Mouse (Mus musculus) embryo, embryonic 10 days (tissue): ENCODE measurements around the gene Tnrc6b.

ENCODE experiments used
- DNase-seq: peaks from one replicate; pipeline ENCODE4 v3.0.0-alpha.2; 2015; ENCODE audit warnings: low spot score

The Tnrc6b gene

GRCm38 (mm10) chr15:80974311-80974710 lies 263.2 kb downstream of the Tnrc6b start:
- no peak for DNase-seq

GRCm38 (mm10) chr15:80975666-80976065 lies 264.6 kb downstream of the Tnrc6b start:
- DNase-seq, result no peak

GRCm38 (mm10) chr15:80977620-80978334 lies 266.7 kb downstream of the Tnrc6b start, which contains the start of gene Sgsm3:
Gene Sgsm3, plus strand, starts transcription at chr15:80977765.
- DNase-seq, result peak; percentile 93

GRCm38 (mm10) chr15:80979611-80980010 lies 268.5 kb downstream of the Tnrc6b start:
- DNase-seq, result no peak

- DNase-seq, result no peak
Observed at GRCm38 (mm10) chr15:80981176-80981575, 270.1 kb downstream of the Tnrc6b start.

- DNase-seq, result no peak
Observed at GRCm38 (mm10) chr15:80983264-80983663, 272.2 kb downstream of the Tnrc6b start.

GRCm38 (mm10) chr15:80988331-80988730 lies 277.2 kb downstream of the Tnrc6b start:
- no peak for DNase-seq

GRCm38 (mm10) chr15:80989712-80990111 lies 278.6 kb downstream of the Tnrc6b start:
- no peak for DNase-seq
